Mouse (Mus musculus): ENCODE measurements around the gene Hamp.

Gene Hamp

GRCm38 (mm10) chr7:30908992-30909431 is 34.8 kb downstream of the Hamp start:
- no peak for DNase-seq (ENCODE audit: low read depth, low spot score)

GRCm38 (mm10) chr7:30908277-30908991 is 35.4 kb downstream of the Hamp start:
- no peak for DNase-seq (ENCODE audit: low read depth, low spot score)

- no peak for DNase-seq (ENCODE audit: low read depth, low spot score)
These were observed 39.8 kb downstream of the Hamp start for GRCm38 (mm10) chr7:30904042-30904441.

- no peak for DNase-seq (ENCODE audit: low read depth, low spot score)
These were observed 48.6 kb downstream of the Hamp start for GRCm38 (mm10) chr7:30895217-30895616.

GRCm38 (mm10) chr7:30892515-30892914 is 51.3 kb downstream of the Hamp start:
- DNase-seq (ENCODE audit: low read depth, low spot score), result no peak
